Mouse (Mus musculus): ENCODE data around the gene Rnf41.

DNA sequence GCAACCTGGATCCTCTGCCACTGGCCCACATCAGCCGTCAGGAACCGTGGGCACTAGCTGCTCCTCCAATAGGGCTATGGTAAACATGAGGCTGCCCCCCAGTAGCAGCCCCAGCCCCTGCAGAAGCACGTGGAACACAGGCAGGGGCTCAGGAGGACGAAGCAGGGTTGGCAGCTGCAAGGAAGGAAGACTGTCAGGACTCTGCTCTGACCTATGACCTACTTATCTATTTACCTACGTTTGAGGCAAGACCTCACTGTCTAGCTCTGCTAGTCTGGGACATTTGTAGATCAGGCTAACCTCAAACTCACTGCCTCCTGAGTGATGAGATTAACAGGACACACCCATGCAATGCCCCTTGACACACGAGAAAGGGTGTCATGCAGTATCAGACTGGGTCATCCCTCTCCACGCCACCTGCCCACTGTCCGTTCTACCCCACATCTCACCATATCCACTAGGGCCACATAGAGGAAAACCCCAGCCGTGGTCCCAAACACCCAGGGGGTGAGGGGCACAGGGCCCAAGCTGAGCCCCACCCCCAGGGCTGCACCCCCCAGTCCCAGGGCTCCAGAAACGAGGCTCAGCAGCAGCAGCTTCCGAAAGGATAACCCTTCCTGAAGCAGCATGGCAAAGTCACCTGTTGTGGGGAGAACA lies 15.3 kb upstream of the Rnf41 start:
- TF ChIP-seq CHD1 (IDR thresholded peaks at IDR 0.05; ENCODE audit: low read depth, low read length) (no peak), CTCF (IDR thresholded peaks at IDR 0.05 in 2 of 3, conservative IDR thresholded peaks at IDR 0.05 in 1 of 3; ENCODE audit: control insufficient read depth in 1 of 3, insufficient read depth in 1 of 3, low read depth in 2 of 3, low read length in 3 of 3, poor library complexity in 1 of 3, severe bottlenecking in 1 of 3) (no peak), ZMIZ1 (IDR thresholded peaks at IDR 0.05; ENCODE audit: low read depth, low read length) (no peak), ETS1 (IDR thresholded peaks at IDR 0.05; ENCODE audit: low read depth, low read length) (no peak), POLR2AphosphoS5 (IDR thresholded peaks at IDR 0.05; ENCODE audit: borderline replicate concordance, low read depth, low read length) (no peak), RCOR1 (IDR thresholded peaks at IDR 0.05; ENCODE audit: low read depth, low read length) (no peak), USF2 (IDR thresholded peaks at IDR 0.05; ENCODE audit: borderline replicate concordance in 1 of 2, insufficient read depth in 1 of 2, low read depth in 1 of 2, low read length in 2 of 2) (no peak), MEF2A (IDR thresholded peaks at IDR 0.05; ENCODE audit: extremely low read depth, insufficient replicate concordance, low read depth, low read length, poor library complexity, severe bottlenecking) (no peak)

Measured in MEL (cell line).